Mouse (Mus musculus) small intestine, adult 2 months (tissue): ENCODE results near the gene Cd164.

Experiments used
- CTCF ChIP-seq: fragments of 200-500 bp; IDR thresholded peaks from 2 replicates; pipeline ENCODE4 v1.5.1; 2012; ENCODE audit warnings: low read depth, mild to moderate bottlenecking, control low read depth, inconsistent platforms, low read length, moderate library complexity, mixed read lengths; ENCODE audit not compliant: insufficient replicate concordance, insufficient read length; ENCODE audit errors: extremely low read depth
- POLR2A ChIP-seq: fragments of 200-500 bp; IDR thresholded peaks from 2 replicates; pipeline ENCODE4 v1.6.1; 2012; ENCODE audit warnings: low read depth, mild to moderate bottlenecking, control low read depth, inconsistent platforms, low read length, moderate library complexity

GRCm38 (mm10) chr10:41504996-41505395 lies 14.2 kb upstream of the Cd164 start:
- TF ChIP-seq CTCF: no peak
- no peak for TF ChIP-seq POLR2A
